Mouse (Mus musculus) heart, adult 2 months (tissue): ENCODE results near the gene Fam241a. TPM values are rescaled to one million over a fixed set of nuclear protein-coding genes. Genes with fewer than 3 reads are reported as not detected.

Experiments used
- DNase-seq, 2 experiments: peaks; one replicate each; pipeline ENCODE4 v3.0.0; 2021
- H3K27ac ChIP-seq: fragments of 200-600 bp; 2 replicates; pipeline ENCODE4 v1.8.1; 2022
- H3K27me3 ChIP-seq: fragments of 200-500 bp; 2 replicates; pipeline ENCODE4 v1.6.1; 2012; ENCODE audit warnings: mild to moderate bottlenecking, low read length, inconsistent platforms, mixed read lengths; ENCODE audit not compliant: control insufficient read depth, insufficient read depth
- H3K36me3 ChIP-seq: fragments of 200-500 bp; 2 replicates; pipeline ENCODE4 v1.6.1; 2012; ENCODE audit warnings: low read length, inconsistent platforms; ENCODE audit not compliant: control insufficient read depth, insufficient read depth
- H3K4me1 ChIP-seq: fragments of 200-500 bp; 2 replicates; pipeline ENCODE4 v1.6.1; 2011; ENCODE audit warnings: low read length; ENCODE audit not compliant: control insufficient read depth, insufficient read depth
- H3K4me3 ChIP-seq: fragments of 200-600 bp; 2 replicates; pipeline ENCODE4 v1.8.1; 2022
- H3K79me2 ChIP-seq: fragments of 200-500 bp; replicated peaks from 2 replicates; pipeline ENCODE4 v1.6.1; 2012; ENCODE audit warnings: mild to moderate bottlenecking, inconsistent platforms, low read length, moderate library complexity, mixed read lengths; ENCODE audit not compliant: control insufficient read depth, insufficient read depth
- H3K9ac ChIP-seq: fragments of 200-500 bp; 2 replicates; pipeline ENCODE4 v1.6.1; 2012; ENCODE audit warnings: low read depth, mild to moderate bottlenecking, control low read depth, inconsistent platforms, low read length, mixed read lengths
- CTCF ChIP-seq: fragments of 200-600 bp; IDR thresholded peaks from 2 replicates; pipeline ENCODE4 v1.8.1; 2022; ENCODE audit warnings: antibody characterized with exemption, mild to moderate bottlenecking, moderate library complexity
- EP300 ChIP-seq: fragments of 200-500 bp; IDR thresholded peaks from 2 replicates; pipeline ENCODE4 v1.6.1; 2011; ENCODE audit warnings: low read depth, low read length, control low read depth; ENCODE audit not compliant: insufficient read depth
- POLR2A ChIP-seq: fragments of 200-500 bp; IDR thresholded peaks from 2 replicates; pipeline ENCODE4 v1.6.1; 2011; ENCODE audit warnings: mild to moderate bottlenecking, low read depth, low read length, control low read depth; ENCODE audit not compliant: insufficient read depth
- WGBS: fragments of 180-500 bp; shearing (Covaris S2); methylation state at CpG from one replicate; pipeline ENCODE4 v1.1.7; 2018; 5-methylcytosine and 5-hydroxymethylcytosine counted together
- intact Hi-C: fragments of 180-260 bp; cut with DNase I; formaldehyde crosslinking; loops from one replicate; pipeline ENCODE4 v1.15.1; 2025
- polyA plus RNA-seq: library from polyadenylated mRNA; depleted of rRNA; stranded (reverse); fragments of >200 nt; gene quantifications from 2 replicates; pipeline ENCODE4 v1.2.3, GENCODE M21; 2012
- total RNA-seq, 2 experiments: library from RNA; stranded (reverse); gene quantifications; 2 replicates each; pipeline ENCODE4 v1.2.3; 2021

Gene Fam241a
- total and polyA plus RNA-seq, 3 experiments: 1.3 to 4.2 (median 3.6) TPM

- Histone ChIP-seq H3K9ac (no peak overlapping the region), H3K4me1 (no peaks in the 10 kb centered on the region), H3K27ac (no peak overlapping the region), H3K4me3 (no peak overlapping the region), H3K36me3 (no peaks in the 10 kb centered on the region), H3K27me3 (no peaks in the 10 kb centered on the region), H3K79me2 (no peaks in the 10 kb centered on the region)
- DNase-seq: no peak
- intact Hi-C loops: loop anchor here (5.0 kb wide), 1 partner anchor 37 kb away; no protein-coding TSS in a partner anchor
- WGBS: 56% methylated on average over 7 of the region's 7 CpGs
- TF ChIP-seq POLR2A (no peak), EP300 (no peak), CTCF (no peak)
These were observed 13.8 kb upstream of the Fam241a start for GRCm38 (mm10) chr3:127909941-127910340.

DNA sequence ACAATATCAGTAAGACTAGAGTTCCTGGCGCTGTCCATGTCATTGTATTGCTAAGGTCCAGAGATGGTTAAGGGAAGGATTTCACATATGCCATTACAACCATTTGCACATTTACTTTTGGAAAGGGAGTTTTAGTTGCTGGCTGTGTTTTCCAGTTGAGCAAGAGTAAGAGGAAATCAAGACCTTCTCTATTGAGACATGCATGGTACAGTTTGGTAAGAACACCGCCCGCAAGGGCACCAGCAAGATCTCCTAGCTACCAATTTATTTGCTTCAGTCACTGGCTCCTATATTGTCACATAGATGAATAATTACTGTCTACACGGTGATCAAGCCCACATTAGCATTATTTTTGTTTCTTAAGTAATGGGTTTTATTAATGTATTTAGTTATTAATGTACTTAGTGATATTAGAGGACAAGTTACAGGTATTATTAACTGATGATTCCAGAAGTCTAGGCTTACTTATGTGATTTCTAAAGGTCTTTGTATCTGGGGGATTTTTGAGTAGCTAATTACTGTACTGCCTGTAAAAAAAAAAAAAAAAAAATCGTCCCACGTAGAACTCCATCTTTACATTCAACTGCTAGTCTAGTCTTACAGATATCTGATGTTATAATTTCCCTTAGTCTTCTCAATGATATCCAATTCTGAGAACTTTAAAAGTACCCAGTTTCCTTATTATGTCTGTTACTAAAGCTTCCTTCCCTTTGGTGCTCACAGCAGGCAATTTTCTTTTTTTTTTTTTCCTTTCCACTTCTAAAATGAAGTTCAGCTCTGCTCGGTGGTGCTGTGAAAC lies 944 bp downstream of the Fam241a start:
- Histone ChIP-seq H3K27ac (peak overlapping the region; percentile 76), H3K27me3 (no peaks in the 10 kb centered on the region), H3K36me3 (no peaks in the 10 kb centered on the region), H3K9ac (peak overlapping the region; percentile 84), H3K4me1 (no peaks in the 10 kb centered on the region; the same call in none of the 2 replicates), H3K79me2 (no peaks in the 10 kb centered on the region), H3K4me3 (peak overlapping the region; percentile 89)
- no peak for DNase-seq
- intact Hi-C loops: loop anchor here (5.0 kb wide), 3 partner anchors 43 to 343 kb away; partner anchors contain the start of genes Alpk1, Larp7 and Zgrf1
- TF ChIP-seq POLR2A (no peak), EP300 (no peak), CTCF (no peak)
- WGBS: 46% methylated on average over 7 of the region's 7 CpGs

GRCm38 (mm10) chr3:127893902-127894301 lies 2.2 kb downstream of the Fam241a start:
- no peaks in the 10 kb centered on the region; the same call in none of the 2 replicates for H3K4me1 ChIP-seq
- no peaks in the 10 kb centered on the region; the same call in 1 of the 2 replicates for H3K36me3 ChIP-seq
- H3K27me3 ChIP-seq: no peaks in the 10 kb centered on the region
- H3K9ac ChIP-seq: no peak overlapping the region
- H3K27ac ChIP-seq: no peak overlapping the region; the same call in 1 of the 2 replicates
- H3K79me2 ChIP-seq: no peaks in the 10 kb centered on the region
- DNase-seq: peak in 1 of 2 experiments; percentile 30
- 43% methylated on average over 7 of the region's 7 CpGs for WGBS
- intact Hi-C loops: no loop called here
- H3K4me3 ChIP-seq: no peak overlapping the region
- no peak for TF ChIP-seq EP300
- TF ChIP-seq POLR2A: no peak
- TF ChIP-seq CTCF: no peak

GRCm38 (mm10) chr3:127891906-127892305 lies 4.2 kb downstream of the Fam241a start:
- Histone ChIP-seq H3K27ac (no peak overlapping the region), H3K27me3 (no peaks in the 10 kb centered on the region), H3K4me3 (no peak overlapping the region), H3K79me2 (no peaks in the 10 kb centered on the region; the same call in 1 of the 2 replicates), H3K36me3 (peaks cover 2% of the 10 kb centered on the region; the same call in 1 of the 2 replicates), H3K4me1 (peaks cover 3% of the 10 kb centered on the region), H3K9ac (no peak overlapping the region)
- WGBS: 88% methylated on average over 10 of the region's 10 CpGs
- no peak for TF ChIP-seq POLR2A
- TF ChIP-seq EP300: no peak
- TF ChIP-seq CTCF: no peak
- intact Hi-C loops: no loop called here
- DNase-seq: no peak

DNA sequence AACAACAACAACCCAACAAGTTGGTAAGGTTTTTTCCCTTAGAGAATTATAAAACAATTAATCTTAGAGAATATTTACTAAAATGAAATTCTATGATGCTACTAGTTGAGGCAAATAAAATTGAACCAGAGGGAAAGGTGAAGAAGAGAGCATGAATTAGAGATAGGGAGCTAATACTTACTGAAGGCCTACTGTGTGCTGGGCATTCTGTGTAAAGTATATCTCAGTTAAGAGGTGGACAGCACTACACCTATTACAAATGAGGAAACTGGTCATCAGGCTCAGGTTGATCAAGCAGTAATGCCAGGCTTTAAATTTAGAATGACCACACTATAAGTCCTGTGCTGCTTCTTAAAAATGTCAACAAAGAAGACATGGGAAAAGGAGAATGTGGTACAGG lies 6.1 kb downstream of the Fam241a start:
- Histone ChIP-seq H3K4me1 (peaks cover 3% of the 10 kb centered on the region), H3K4me3 (no peak overlapping the region), H3K27me3 (no peaks in the 10 kb centered on the region), H3K79me2 (no peaks in the 10 kb centered on the region; the same call in 1 of the 2 replicates), H3K27ac (peak overlapping the region; percentile 40), H3K36me3 (peaks cover 2% of the 10 kb centered on the region; the same call in 1 of the 2 replicates), H3K9ac (no peak overlapping the region)
- DNase-seq: no peak
- intact Hi-C loops: no loop called here
- TF ChIP-seq EP300 (no peak), POLR2A (no peak), CTCF (no peak)

- WGBS: 53% methylated on average over 3 of the region's 3 CpGs
- peaks cover 3% of the 10 kb centered on the region for H3K4me1 ChIP-seq
- DNase-seq: no peak
- TF ChIP-seq EP300: no peak
- TF ChIP-seq CTCF: no peak
- TF ChIP-seq POLR2A: no peak
- peaks cover 2% of the 10 kb centered on the region; the same call in 1 of the 2 replicates for H3K36me3 ChIP-seq
- no peak overlapping the region for H3K9ac ChIP-seq
- intact Hi-C loops: no loop called here
- H3K27me3 ChIP-seq: no peaks in the 10 kb centered on the region
- H3K27ac ChIP-seq: peak overlapping the region; percentile 40
- H3K4me3 ChIP-seq: no peak overlapping the region
- no peaks in the 10 kb centered on the region; the same call in 1 of the 2 replicates for H3K79me2 ChIP-seq
These were observed 6.6 kb downstream of the Fam241a start for GRCm38 (mm10) chr3:127889570-127889969.
